Comparison of ENCODE assay signal across 8 mouse cellular contexts in the genomic region with DNA sequence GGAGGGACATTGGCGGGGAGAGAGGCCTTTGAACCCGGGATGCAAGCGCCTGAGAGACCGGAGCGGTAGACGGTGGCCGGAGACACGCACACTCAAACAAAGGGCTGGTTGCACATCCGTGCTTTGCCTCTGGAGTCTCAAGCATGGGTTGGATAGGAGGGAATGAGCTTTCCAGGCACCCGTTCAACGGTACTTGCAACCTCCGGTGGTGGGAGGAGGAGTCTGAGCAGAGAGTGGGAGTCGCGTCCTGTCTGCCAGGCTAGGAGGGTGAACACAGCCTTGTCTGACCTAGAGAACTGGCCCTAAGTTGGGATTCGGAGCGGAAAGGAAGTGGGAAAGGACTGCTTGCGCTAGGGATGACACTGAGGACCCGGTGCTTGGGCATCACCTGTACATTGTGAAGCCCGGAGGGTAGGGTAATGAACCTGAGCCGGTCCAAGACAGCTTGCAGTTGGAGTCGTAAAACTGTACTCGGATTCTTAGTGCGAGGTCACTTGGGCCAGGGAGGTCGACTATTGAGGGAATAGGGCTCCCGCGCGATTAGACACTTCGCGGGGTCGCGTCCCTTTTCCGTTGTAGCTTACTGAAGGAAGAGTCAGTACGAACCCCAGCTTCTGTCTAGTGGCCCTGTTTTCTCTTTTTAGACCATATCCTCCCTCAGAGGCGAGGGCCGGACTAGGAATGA. TPM values are rescaled to one million over a fixed set of nuclear protein-coding genes. Genes with fewer than 3 reads are reported as not detected.
DNase-seq lines count a peak whose midpoint lies in the region; ATAC-seq and TF ChIP-seq lines count a peak whose summit lies in the region.

No protein-coding gene starts in this region.

- TF ChIP-seq CTCF in intestine, postnatal 0 days (IDR thresholded peaks at IDR 0.05; ENCODE audit: low read depth) = no peak

- H3K4me1 ChIP-seq in embryonic facial prominence, embryonic 10.5 days = peaks cover 38% of the 10 kb centered on the region
- H3K4me1 ChIP-seq in intestine, postnatal 0 days (replicated peaks; ENCODE audit: control insufficient read depth, insufficient read depth, low read length) = no peaks in the 10 kb centered on the region; the same call in 1 of the 2 replicates

- no peaks in the 10 kb centered on the region for H3K27me3 ChIP-seq in embryonic facial prominence, embryonic 10.5 days (replicated peaks; ENCODE audit: low read depth, poor library complexity, severe bottlenecking)
- no peaks in the 10 kb centered on the region for H3K27me3 ChIP-seq in intestine, postnatal 0 days (replicated peaks; ENCODE audit: control insufficient read depth, insufficient read depth, low read length)

- H3K9me3 ChIP-seq in embryonic facial prominence, embryonic 10.5 days = no peaks in the 10 kb centered on the region
- no peaks in the 10 kb centered on the region for H3K9me3 ChIP-seq in intestine, postnatal 0 days (ENCODE audit: control insufficient read depth)

- peak; percentile 67 for ATAC-seq in intestine, postnatal 0 days

- H3K9ac ChIP-seq in intestine, postnatal 0 days (ENCODE audit: low read depth, low read length) = peak overlapping the region; percentile 70

- peak overlapping the region; percentile 82 for H3K4me2 ChIP-seq in intestine, postnatal 0 days (replicated peaks; ENCODE audit: low read depth)

- peak overlapping the region; percentile 94 for H3K4me3 ChIP-seq in embryonic facial prominence, embryonic 10.5 days
- peak overlapping the region; percentile 92 for H3K4me3 ChIP-seq in intestine, postnatal 0 days (ENCODE audit: low read depth, low read length)

- WGBS in embryonic facial prominence, embryonic 10.5 days = under 1% methylated on average over 35 of the region's 35 CpGs
- WGBS in intestine, postnatal 0 days = under 1% methylated on average over 35 of the region's 35 CpGs

- peak; percentile 58 to 59 for DNase-seq in urinary bladder, adult 18-20 months (ENCODE audit: low spot score in 2 of 2)
- no peak for DNase-seq in urinary bladder, postnatal 10 days (ENCODE audit: low spot score)
- DNase-seq in embryonic facial prominence, embryonic 10.5 days (ENCODE audit: low spot score) = peak; percentile 77
- DNase-seq in heart, adult 11 months = peak; percentile 98
- peak; percentile 74 for DNase-seq in left cerebral cortex, postnatal 4 days
- DNase-seq in mesoderm, embryonic 11.5 days (ENCODE audit: low read depth, low spot score) = peak; percentile 80
- peak; percentile 28 to 40 for DNase-seq in spleen, postnatal 14 days (ENCODE audit: low spot score in 2 of 2)

- H3K36me3 ChIP-seq in embryonic facial prominence, embryonic 10.5 days (replicated peaks) = peaks cover 42% of the 10 kb centered on the region
- peaks cover 19% of the 10 kb centered on the region; the same call in 1 of the 2 replicates for H3K36me3 ChIP-seq in intestine, postnatal 0 days (ENCODE audit: control insufficient read depth, insufficient read depth)

- intact Hi-C loops in left cerebral cortex, postnatal 4 days (cut with DNase I) = no loop called here

- H3K27ac ChIP-seq in embryonic facial prominence, embryonic 10.5 days (replicated peaks) = peak overlapping the region; percentile 98
- peak overlapping the region; percentile 73 for H3K27ac ChIP-seq in intestine, postnatal 0 days (ENCODE audit: low read depth, low read length)

RNA-seq across cellular contexts. Expression of a gene that starts 0.8 kb away (rescaled TPM):
- polyA plus RNA-seq in embryonic facial prominence, embryonic 10.5 days (2016; fragmentation: Nextera tagmentation; extraction: Ambion mirVana) = 151 and 156 TPM in 2 replicates
- 26.9 and 29.8 TPM in 2 replicates for polyA plus RNA-seq in intestine, postnatal 0 days (2015; fragmentation: Nextera tagmentation; extraction: Ambion mirVana)
- 100 to 1,000 TPM; 149 to 158 TPM for total RNA-seq in left cerebral cortex, postnatal 4 days (2021)

RNA-seq across cellular contexts. Expression of a gene that starts 20.4 kb away (rescaled TPM):
- polyA plus RNA-seq in embryonic facial prominence, embryonic 10.5 days (2016; fragmentation: Nextera tagmentation; extraction: Ambion mirVana) = 379 and 394 TPM in 2 replicates
- polyA plus RNA-seq in intestine, postnatal 0 days (2015; fragmentation: Nextera tagmentation; extraction: Ambion mirVana) = 339 and 369 TPM in 2 replicates
- 100 to 1,000 TPM; 105 to 114 TPM for total RNA-seq in left cerebral cortex, postnatal 4 days (2021)

RNA-seq across cellular contexts. Expression of a gene that starts 20.5 kb away (rescaled TPM):
- 183 and 199 TPM in 2 replicates for polyA plus RNA-seq in embryonic facial prominence, embryonic 10.5 days (2016; fragmentation: Nextera tagmentation; extraction: Ambion mirVana)
- polyA plus RNA-seq in intestine, postnatal 0 days (2015; fragmentation: Nextera tagmentation; extraction: Ambion mirVana) = 30.4 and 33.0 TPM in 2 replicates
- total RNA-seq in left cerebral cortex, postnatal 4 days (2021) = 10 to 100 TPM; 11.7 to 11.9 TPM

RNA-seq across cellular contexts. Expression of a gene that starts 57.1 kb away (rescaled TPM):
- polyA plus RNA-seq in embryonic facial prominence, embryonic 10.5 days (2016; fragmentation: Nextera tagmentation; extraction: Ambion mirVana) = 4.2 TPM in 2 replicates
- 4.1 and 4.5 TPM in 2 replicates for polyA plus RNA-seq in intestine, postnatal 0 days (2015; fragmentation: Nextera tagmentation; extraction: Ambion mirVana)
- total RNA-seq in left cerebral cortex, postnatal 4 days (2021) = 1 to 10 TPM; 1.6 to 1.8 TPM
